Mouse (Mus musculus) liver (tissue): ENCODE results near the gene Unc5c.

Source experiments
- DNase-seq: peaks from one replicate; pipeline ENCODE4 v3.0.0-alpha.2; 2020; ENCODE audit warnings: mixed read lengths

The Unc5c gene

DNA sequence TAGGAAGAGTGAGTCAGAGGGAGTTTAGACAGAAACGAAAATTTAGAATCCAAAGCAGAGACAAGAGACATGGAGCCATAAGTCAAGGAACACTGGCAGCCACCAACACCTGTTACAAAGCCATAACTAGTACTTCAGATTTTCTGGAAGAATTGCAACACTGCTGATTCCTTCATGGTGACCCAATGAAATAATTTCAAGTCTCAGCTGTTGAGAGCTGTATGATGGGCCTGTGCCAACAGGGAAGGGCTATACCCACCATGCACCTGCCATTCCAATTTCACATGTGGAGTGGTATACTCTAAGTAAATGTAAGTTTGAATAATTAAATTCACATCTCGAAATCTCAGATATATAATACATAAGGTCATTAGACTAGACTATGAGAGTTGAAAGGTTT is 259.5 kb downstream of the Unc5c start:
- no peak for DNase-seq

DNA sequence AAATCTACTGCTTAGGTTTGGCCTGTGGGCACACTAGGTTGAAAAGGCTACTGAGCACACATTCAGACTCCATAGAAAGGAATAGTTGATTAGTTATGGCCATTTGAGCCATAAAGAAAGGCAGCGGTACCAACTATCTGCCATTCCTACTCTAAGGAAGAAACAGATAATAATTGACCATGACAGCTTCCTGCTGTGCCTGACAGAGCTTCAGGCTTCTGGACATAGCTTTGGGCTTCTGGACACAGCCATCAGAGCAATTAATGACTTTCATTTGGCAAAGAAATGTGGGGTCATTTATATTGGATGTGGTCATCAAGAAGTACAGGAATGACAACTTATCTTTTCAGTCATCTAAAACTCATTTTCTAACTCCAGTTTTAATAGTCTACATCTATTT is 260.4 kb downstream of the Unc5c start:
- DNase-seq = no peak

DNA sequence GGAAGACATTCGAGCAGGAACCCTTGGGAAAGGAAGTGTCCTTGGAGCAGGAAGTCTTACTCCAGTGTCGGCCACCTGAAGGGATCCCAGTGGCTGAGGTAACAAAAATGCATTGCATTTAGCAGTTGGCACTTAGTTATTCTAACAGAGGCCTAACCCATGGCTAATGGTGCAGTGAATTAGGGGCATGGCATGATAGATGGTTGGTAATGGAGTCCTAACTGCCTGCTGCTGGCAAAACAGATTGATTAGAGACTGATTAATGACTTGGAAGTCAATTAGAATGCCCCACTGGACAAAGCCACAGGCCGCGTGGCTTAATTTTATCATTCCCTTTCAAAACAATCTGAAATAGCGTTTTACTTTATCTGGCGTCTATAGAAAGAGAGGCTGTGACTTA is 268.8 kb downstream of the Unc5c start:
- no peak for DNase-seq

DNA sequence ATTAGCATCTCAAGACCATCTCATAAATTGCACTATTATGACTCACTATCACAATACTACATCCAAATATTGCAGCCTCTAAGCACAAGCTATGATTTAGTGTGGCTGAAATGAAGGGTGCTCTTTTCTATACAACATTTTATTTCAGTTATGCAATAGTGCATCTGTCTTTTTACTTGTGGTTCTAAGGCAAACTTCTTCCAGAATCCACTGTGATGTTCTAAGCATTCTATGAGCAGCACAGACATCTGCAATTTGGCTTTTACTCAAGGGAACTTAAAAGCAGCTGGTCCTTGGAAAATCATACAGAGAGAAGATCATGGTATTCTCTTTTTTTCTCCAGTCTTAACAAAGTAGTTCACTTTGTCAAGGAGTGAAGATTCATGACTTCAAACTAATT is 270.3 kb downstream of the Unc5c start:
- no peak for DNase-seq

DNA sequence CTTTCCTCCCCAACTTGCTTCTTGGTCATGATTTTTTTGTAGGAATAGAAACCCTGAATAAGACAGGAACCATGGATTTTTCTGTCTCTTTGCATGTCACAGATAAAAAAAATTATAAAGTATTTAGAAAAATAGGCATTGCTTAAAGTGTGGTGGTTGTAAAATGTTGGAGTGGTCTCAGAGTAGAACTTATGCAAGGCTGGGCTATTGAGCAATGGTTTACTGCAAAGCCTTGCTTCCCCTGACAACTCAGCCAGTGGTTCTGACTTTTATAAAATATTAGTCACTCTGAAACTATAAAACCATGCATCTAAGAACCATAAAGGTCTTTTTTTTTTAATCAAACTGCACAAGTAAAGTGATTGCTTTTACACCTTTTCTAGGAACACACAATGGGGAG is 280.3 kb downstream of the Unc5c start:
- no peak for DNase-seq

DNA sequence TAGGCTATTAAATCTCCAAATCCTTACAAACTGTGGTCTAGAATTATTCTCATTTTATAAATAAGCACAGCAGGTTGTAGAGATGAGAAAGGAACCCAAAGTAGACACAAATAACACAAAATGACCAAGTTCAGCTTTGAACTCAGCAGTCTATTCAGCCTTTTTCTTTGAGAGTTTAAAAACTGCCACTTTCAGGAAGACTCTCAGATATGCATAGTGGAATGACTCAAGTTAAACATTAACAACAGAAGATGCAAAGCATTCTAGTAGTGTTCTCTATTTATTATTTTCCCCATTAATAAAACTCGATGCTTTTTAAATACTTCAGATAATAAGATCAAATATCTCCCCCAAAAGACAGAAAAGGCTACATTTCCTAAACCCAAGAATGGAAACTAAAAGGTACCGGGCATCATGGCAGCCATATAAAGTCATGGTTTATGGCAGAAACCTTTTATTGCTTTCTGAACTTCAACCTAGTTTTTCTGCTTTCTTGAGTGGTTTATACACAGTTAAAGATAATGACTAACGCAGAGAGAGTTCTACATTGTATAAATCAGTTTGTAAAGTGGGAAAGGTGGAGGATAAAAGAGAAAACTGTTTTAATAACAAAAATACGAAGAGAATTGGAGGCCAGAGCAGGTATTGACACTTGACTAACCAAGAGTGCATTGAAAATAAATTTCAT is 283.8 kb downstream of the Unc5c start:
- DNase-seq = no peak

DNA sequence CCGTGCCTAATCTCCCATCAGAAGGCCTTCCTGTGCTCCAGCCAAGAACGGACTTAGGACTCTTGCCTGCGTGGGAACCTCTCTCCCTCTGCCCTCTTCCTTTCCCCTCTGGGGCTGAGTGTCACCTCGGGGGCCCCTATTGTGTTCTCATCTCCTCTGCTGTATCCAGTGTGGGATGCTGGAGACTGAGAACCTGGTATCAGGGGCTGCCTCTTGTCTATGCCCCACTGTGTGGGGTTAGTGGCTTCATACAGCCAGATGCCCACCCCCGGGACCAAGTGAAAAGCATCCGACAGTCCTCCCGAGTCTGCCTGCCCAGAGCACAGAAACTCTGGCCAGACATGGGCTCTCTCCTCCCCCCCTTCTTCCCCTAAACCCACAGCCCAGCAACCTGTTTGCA is 287.2 kb downstream of the Unc5c start:
- no peak for DNase-seq

DNA sequence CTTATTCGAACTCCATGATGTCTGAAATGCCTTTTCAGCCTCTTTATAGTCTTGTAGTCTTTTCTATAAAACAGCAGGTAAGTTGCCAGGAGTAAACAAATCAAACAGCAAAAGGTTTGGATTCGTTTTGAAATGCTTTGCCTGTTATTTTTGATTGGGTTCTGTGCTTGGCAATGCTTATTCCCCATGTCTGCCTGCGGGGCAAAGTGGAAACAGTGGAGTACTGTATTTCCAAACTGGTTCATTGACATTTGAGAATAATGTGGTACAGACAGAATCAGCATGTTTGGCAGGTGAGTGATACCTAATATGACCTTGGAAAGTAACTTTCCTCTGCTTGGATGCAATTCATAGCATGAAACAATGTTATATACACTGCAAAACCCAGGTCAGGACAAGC is 292.2 kb downstream of the Unc5c start:
- DNase-seq = no peak

DNA sequence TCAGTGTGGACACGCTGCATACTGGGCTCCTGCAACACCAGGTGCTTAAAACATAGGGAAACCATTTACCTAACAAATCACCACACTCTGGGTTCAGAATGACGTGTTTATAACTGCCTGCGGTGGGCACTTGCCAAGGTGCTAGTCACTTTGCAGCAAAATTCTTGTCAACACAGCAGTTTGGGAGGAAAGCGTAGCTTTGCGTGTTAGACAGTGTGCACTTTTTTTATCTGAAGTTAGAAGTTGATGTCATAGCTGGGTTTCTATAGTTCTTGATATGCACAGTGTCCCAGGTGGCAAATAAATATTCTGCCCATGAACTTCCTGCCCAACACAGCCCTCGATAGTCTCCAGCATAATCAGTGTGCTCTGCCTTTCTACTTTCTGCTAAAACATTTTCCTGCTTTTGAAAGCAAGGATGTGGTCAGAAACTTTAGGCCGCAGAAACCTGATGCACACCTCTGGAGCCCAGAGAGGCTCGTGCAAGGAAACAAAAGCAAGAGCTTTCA is 313.4 kb downstream of the Unc5c start:
- DNase-seq = no peak

DNA sequence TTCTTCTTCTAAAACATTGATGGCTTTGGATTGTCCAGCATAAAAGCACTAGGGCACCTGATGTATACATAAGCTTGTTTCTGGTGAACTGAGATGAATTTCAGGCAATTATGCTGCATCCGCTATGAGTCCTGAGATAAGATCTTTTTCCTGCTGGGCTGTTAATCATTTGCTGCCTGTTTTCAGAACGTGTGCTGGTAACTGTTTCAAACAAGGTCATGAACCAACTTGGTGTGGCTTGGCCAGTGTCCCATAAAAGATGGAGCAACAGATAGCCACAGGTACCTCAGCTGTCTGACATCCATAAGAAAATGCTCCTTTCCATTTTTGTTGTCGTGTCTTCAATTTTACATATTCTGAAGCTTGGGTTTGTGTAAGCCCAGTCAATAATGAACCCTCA is 314.2 kb downstream of the Unc5c start:
- no peak for DNase-seq

DNA sequence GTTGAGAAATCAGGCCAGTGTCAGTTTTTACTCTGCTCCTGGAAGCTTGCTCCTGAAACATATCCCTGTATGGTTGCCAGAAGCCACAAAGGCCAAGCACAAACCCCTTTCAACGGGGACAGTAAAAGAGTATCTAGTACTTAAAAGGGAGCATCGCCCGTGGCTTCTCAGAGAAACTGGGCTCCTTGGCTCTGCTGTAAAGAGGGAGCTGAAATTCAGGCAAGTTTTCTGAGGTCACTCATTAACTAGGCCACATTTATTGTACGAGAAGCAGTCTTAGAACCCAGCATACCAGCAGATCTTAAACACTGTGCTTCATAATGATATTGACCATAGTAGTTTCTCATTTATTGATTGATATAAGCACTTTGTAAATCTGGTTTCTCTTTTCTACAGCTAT is 317.5 kb downstream of the Unc5c start:
- no peak for DNase-seq

DNA sequence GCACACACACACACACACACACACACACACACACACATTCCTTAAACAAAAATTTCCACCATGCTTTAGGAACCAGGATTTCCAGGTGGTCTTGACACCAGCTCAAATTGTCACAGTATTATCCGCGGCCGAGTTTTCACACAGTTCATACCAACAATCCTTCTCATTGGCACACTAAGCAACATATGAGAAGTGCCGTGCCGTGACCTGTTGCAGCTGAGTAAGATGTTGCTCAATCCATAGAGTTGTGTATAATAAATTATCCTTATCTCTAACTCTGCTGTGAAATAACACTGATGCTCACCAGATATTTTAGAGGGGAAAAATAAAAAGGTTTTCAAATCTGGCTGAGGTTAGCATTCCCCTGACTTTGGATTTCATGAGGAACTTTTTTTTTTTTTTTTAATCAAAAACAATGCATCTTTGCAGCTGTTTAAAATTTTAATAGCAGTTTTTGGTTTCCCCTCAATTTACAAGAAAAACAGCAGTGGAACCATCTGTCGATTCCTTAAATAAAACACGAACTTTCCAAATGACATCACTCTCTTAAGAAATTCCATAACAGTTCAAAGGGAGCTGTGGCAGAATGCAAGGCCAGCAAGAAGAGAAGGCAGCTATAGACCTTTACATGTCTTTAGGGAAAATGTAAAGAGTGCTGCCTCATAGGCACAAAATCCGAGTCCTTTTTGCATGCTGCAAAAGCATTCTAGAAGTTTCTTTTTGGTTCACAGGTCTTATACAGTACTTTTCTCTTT is 326.2 kb downstream of the Unc5c start:
- DNase-seq = no peak

DNA sequence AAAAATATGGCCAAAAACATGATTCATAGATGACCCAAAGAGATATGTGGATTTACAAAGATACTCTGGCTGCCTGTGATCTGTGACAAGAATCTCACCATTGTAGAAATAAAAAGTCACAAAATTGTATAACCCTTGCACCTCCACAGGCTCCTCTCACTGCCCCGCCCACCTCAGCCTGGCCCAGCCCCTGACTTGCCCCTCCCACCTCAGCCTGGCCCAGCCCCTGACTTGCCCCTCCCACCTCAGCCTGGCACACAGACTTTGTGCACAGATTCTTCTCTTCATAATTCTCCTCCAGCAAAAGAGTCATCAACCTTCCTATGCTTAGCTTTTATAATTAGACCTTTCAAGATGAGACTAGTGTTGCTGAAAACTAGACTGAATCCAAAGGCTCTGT is 327.1 kb downstream of the Unc5c start:
- no peak for DNase-seq

DNA sequence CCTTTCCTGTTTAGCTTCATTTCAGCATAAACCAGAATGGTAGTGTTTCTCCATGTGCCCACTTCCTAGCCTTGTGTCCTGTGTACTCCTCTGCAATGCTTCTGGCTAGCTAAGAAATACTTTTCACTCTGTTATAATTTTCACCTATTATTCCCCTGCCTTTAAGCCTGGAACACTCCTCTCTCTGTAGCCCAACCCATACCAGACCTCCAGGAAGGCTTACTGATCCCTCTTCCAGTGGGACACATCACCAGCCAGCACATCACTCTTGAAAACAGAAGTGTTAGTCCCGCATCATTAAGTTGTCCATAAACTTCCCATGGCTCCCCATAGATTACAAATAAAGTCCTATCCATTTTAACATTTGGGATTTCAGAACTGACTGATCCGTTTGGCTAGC is 328.7 kb downstream of the Unc5c start:
- DNase-seq = no peak

DNA sequence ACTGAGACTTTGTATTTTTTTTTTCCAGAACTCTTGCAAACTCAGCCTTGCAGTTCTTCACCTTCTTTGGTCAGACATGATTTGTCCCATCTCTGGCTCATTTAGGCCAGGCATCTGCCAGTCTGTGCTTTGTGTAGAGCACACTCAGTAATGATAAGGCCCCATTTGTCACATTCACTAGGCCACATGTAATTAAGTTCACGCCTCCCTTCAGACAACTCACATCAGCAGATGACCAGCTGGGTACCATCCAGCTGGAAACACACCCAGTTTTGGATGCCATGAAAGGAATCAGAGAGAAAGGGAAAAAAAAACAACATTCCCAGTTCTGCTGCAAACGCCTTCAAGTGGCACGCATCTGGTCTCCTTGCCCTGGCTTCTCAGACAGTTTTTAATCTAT is 329.4 kb downstream of the Unc5c start:
- no peak for DNase-seq

DNA sequence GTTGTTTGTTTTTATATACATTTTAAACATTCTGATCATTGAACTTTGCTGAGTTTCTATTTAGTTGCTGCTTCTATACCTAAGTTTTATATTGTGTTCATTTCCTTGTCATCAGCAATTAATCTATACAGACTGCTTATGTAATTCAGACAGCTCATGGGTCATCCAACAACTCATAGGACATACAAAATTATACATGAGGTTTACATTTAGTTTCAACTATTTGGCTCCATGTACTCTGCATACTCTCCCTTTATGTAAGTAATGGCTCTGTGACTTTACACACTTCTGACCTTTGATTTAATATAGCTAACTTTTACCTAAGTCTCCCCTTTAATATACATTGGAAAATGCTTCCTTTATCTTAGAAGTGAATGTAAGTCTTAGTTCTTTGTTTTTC is 332.4 kb downstream of the Unc5c start:
- no peak for DNase-seq

DNA sequence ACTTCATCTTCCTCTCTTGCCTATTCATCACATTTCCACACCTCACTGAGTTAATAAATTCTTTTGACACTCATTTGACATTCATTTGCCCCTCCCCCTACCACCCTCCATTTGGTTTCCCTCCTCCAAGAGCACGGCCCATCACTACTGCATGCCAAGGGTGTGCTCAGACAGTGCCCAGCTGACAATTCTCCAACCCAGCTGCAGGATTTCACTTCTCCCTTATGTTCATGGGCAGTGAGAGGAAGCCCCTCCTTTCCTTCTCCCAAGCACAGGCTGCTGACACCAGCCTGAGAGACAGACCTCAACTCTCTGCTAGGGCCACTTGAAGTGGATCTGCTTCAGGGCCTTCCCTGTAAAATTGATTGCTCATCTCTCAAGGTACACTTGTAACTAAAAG is 332.8 kb downstream of the Unc5c start:
- no peak for DNase-seq

DNA sequence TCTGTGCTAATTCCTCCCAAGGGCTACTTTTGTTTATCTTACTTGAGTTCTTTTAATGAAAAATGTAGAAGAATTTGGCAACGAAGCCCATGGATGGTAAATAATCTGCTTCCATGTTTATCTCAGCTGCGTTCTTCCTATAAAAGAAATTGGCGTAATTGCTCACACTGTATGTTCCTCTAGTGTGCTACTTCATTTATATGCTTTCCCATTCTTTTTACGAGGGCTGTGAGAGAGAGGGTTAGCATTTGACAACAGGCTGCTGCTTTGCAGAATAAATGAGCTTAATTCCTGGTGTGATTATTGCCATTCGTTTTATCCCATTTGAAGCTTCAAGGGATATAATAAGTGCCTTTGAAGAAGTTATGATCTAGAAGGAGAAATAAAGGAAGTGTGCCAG is 339.1 kb downstream of the Unc5c start:
- no peak for DNase-seq

DNA sequence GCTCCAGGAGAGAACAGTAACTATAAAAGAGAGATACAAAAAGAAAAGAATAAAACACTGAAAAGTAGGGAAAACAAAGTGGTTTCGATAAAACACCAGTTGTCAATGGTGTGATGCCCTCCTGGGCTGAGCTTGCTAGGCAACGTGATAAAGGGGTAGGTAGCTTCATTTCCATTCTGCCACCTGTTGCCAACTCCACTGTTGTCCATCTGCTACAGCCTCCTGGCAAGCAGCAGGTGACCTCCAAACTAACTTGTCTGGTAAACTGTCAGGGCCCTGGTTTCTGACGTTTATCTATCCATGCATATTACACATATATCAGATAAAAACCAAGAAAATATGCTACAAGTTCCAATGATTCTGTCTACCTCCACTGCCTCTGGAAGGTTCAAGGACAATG is 344.6 kb downstream of the Unc5c start:
- DNase-seq = no peak

DNA sequence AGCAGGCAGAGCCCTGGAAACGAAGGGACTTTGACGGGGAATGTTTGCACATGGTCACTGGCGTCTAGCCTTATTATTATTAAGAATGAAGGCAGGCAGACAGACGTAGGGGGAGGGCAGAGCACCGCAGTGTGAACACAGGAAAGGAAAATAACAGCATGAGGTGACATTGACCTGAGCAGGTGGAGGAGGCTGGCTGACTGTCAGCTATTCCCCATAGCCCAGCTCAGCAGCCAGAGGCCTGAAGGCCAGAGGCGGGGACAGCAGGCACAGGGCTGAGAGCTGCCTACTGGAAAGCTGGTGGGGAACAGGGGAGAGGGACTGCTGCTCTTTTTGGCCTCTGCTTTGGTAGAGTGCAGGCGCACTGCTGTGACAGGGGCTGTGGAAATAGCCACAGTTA is 345.9 kb downstream of the Unc5c start:
- DNase-seq = no peak

DNA sequence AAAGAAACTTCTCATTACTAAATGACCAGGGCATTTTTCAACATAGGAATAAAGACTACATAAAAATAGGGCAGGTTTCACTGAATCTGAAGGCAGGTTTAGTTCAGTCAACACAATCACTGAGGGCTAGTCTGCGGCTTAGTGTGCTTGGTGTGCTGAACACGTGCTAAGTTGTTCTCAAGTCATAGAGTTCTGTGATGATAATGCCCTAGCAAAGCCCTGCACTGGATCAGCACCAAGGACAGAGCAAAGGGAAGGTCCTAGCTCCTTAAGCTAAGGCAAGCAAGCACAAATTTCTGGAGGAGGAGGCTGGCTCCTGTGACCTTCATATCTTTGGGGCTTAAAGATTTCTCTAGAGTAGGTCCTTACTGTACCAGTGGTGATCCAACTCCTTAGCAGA is 346.3 kb downstream of the Unc5c start:
- peak; percentile 40 for DNase-seq

DNA sequence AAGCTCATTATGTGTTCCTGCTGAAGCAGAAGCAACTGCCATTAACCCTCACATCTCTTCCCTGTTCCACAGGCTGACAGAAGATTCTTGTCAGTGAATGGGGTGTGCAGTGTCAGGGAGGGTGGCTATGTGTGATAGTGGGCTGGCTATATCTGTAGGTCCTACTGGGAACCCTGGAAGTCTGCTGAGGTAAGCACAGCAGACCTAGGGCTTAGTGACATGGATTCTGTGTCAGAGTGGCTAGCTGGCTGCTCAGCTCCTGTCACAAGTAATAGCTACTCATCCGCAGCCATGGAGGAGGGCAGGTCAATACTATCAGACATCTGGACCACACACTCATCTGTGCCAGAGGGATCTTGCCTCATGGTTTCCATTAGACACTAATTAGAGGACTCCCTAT is 349.8 kb downstream of the Unc5c start:
- no peak for DNase-seq

DNA sequence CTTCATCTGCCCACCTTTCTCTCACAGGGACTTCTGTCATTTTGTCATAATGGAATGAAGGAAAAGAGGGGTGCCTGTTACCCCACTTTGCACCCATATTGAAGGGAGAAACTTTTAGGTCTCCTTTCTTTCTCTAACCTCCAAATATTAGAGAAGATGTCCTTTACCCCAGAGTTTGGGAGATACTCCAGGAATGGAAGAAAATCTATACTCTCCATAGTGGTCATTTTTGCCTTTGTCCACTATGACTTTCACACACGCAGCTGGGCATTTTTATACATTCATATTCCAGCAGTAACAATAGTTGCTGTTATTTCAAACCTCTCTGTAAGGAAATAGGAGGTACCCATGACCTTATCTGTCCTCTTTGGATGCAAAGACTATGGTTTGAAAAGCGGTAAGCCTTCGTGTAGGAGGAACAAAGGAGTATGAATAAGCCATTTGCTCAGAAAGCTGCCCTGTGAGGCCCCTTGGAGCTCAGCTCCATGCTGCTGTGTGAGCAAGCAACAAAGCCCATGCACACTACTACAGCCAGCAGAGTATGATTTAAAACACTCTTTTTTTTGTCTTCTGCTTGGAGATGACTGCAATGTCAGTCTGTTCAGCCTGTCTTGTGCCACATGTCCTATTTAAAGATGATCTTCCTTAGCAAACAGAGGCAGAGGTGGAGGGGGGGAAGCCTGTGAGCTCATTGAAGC is 353.7 kb downstream of the Unc5c start:
- DNase-seq = no peak

DNA sequence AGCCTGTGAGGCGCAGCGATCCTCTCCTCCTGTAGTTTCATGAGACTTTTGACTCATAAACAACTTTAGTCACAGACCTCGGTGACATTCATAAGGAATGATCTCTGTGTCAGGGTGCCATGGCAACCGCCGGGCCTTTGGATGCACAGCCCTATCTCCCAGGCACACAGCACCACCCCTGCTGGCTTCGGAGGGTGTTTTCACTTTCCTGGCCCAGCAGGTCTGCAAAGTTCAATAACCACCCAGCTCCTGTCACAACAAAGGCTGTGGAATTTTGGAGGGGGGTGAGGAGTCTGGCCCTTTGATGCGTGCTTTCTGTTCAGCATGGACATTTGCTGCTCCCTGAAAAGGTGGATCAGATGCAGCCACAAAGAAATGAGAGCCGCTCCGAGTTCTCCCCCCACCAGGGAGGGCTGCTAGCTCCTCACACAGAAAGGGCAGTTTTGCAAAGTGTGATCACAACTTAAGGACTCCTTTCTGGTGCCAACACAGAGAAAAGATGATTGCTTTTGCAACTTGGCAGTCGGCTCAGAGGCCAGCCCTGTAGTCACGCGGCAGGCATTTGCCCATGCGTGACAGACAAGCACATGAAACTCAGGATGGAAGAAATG is 354.4 kb downstream of the Unc5c start:
- no peak for DNase-seq
